Mouse (Mus musculus) thymus, adult 2 months (tissue): ENCODE measurements at regions not wholly inside any gene's neighbourhood (a gene's known extent, or its start where the extent isn't known, plus 50 kb on each side); places are given as distances from the start of the nearest gene placed in this dataset.

Experiments
- CTCF ChIP-seq: fragments of 200-500 bp; IDR thresholded peaks from 2 replicates; pipeline ENCODE4 v1.5.1; 2012; ENCODE audit warnings: mild to moderate bottlenecking, control low read depth, low read length, moderate library complexity, borderline replicate concordance; ENCODE audit not compliant: control insufficient read depth, poor library complexity, insufficient read depth; ENCODE audit errors: extremely low read depth
- POLR2A ChIP-seq: fragments of 200-500 bp; IDR thresholded peaks from 2 replicates; pipeline ENCODE4 v1.6.1; 2012; ENCODE audit warnings: mild to moderate bottlenecking, low read length, control low read depth, moderate library complexity; ENCODE audit not compliant: control insufficient read depth, poor library complexity, insufficient read depth; ENCODE audit errors: extremely low read depth

DNA sequence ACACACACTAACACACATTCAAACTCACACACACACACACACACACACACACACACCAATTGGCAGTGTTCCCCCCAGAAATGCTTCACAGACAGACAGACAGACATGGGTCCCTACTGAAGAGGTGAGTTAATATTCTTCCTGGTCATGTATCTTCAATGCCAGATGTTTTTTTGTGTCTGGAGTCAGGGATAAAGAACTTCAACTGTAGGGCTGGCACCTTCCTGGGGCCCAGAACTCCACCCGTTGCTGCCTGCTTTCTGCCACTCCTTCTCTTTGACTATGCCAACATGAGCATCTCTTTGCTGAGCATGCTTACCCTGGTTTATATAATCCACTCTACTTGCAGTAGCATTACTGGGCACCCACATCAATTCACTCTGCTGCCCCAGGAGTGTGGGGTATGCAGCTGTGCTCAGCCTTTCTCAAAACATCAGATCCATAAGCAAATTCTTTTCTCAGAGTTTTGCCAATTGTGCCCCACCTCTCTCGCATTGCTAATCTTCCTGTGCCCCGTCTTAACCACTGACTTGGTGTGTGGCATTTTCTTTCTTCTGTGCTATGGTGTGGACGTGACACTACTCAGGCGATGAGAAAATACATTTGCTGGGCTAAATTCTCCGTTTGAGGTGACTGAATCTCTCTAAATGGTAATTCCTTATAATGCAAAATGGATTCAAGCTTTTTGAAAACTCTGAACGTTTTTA, 60.5 kb upstream of the Bach2 start:
- TF ChIP-seq CTCF (no peak), POLR2A (no peak)
